Mouse (Mus musculus): ENCODE measurements around the gene Muc4.

DNA sequence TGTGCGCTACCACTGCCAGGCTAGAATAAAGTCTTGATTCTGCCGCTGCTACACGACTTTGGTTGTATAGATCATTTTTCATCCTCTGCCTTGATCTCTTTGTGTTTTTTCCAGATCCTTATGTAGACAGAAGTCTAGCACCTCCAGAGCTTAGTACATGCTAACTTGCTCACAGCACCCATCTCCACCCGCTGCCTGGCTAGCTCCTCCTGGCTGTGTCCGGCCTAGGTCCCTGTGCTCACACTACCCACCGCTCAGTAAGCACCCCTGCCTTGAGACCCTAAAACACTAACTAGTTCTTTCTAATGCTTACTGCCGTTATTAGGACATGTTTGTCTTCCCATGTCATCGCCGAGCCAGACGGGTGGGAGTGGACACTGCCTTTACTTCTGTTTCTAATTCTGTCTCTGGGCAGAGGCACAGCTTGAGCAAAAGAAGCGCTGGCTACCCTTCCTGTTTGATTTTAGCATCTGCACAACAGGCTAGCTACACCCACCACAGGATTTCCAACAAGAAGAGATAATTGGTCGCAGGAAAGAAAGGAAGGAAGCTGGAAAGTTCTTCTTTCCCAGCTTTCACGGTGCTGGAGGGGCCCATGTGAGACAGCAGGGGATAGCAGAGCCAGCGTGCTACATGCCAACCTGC is 25.1 kb upstream of the Muc4 start:
- TF ChIP-seq CTCF (IDR thresholded peaks at IDR 0.05; ENCODE audit: low read depth, low read length) (no peak), GATA1 (IDR thresholded peaks at IDR 0.05; ENCODE audit: borderline replicate concordance, low read length) (no peak), TAL1 (conservative IDR thresholded peaks at IDR 0.05; ENCODE audit: low read depth, low read length) (no peak)

Measured in G1E (cell line).